Mouse (Mus musculus) cerebellum, postnatal 25 days (tissue): ENCODE measurements around the gene Cpsf7.

Experiments used
- DNase-seq, 2 experiments: peaks; one replicate each; pipeline ENCODE4 v3.0.0; 2021; ENCODE audit warnings: mixed read lengths in 2 of 2

The Cpsf7 gene

GRCm38 (mm10) chr19:10561558-10562314, 36.7 kb downstream of the Cpsf7 start:
- DNase-seq: no peak

GRCm38 (mm10) chr19:10562351-10562750, 37.3 kb downstream of the Cpsf7 start:
- DNase-seq: no peak

- no peak for DNase-seq
These were observed 39.2 kb downstream of the Cpsf7 start for GRCm38 (mm10) chr19:10564278-10564677.

- DNase-seq: no peak
These were observed 40.2 kb downstream of the Cpsf7 start for GRCm38 (mm10) chr19:10565217-10565616.

- DNase-seq: no peak
These were observed 44.6 kb downstream of the Cpsf7 start for GRCm38 (mm10) chr19:10569627-10570026.

- peak; percentile 94 to 95 for DNase-seq
These were observed 51.9 kb downstream of the Cpsf7 start, which contains the start of the genes Cyb561a3 and Tmem138 for GRCm38 (mm10) chr19:10576690-10577561. Cyb561a3 (plus strand) TSS chr19:10577172. Tmem138 (minus strand) TSS chr19:10577362.

GRCm38 (mm10) chr19:10580102-10580501, 55.0 kb downstream of the Cpsf7 start:
- no peak for DNase-seq

- no peak for DNase-seq
These were observed 55.7 kb downstream of the Cpsf7 start for GRCm38 (mm10) chr19:10580761-10581160.

- DNase-seq: no peak
These were observed 56.9 kb downstream of the Cpsf7 start for GRCm38 (mm10) chr19:10581984-10582383.

- DNase-seq: no peak
These were observed 58.6 kb downstream of the Cpsf7 start for GRCm38 (mm10) chr19:10583550-10584146.

GRCm38 (mm10) chr19:10585112-10585511, 60.0 kb downstream of the Cpsf7 start:
- DNase-seq: no peak

- no peak for DNase-seq
These were observed 62.2 kb downstream of the Cpsf7 start for GRCm38 (mm10) chr19:10587231-10587630.

- DNase-seq: no peak
These were observed 64.2 kb downstream of the Cpsf7 start for GRCm38 (mm10) chr19:10589127-10589857.

GRCm38 (mm10) chr19:10590301-10590700, 65.2 kb downstream of the Cpsf7 start:
- no peak for DNase-seq

GRCm38 (mm10) chr19:10591659-10592377, 66.8 kb downstream of the Cpsf7 start:
- DNase-seq: no peak
